Comparison of ENCODE assay signal across 18 mouse cellular contexts in the genomic region with DNA sequence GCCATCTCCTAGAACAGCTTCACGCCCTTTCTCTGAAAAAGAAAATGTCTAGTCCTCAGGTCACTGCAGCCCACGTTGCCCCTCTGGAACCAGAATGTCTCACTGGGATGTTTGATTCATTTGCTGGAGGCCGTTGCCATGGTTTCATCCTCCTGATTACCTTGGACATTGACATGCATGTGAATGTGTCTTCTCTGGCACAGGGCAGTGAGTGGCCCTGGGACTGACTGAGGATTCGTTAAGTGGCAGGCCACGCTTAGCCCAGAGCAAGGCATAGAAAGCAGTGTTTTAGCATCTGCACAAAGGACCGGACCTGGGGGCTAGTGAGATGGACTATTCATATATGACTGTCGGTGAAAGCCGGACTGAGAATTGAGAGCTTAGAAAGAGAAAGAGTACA.
DNase-seq lines count a peak whose midpoint lies in the region; ATAC-seq and TF ChIP-seq lines count a peak whose summit lies in the region.
"Had no signal": no experiment of that assay in that cellular context is flagged by ENCODE, and none has a peak within 500 bp of the region (broad histone marks: within the 10 kb centered on the region; RNA-seq: fewer than 3 reads in every experiment).

No protein-coding gene starts in this region.

- no peak overlapping the region for H3K4me3 ChIP-seq in forebrain, embryonic 15.5 days
- H3K4me3 ChIP-seq in hindbrain, embryonic 16.5 days (ENCODE audit: low read length) = no peak overlapping the region
- no peak overlapping the region for H3K4me3 ChIP-seq in midbrain, postnatal 0 days (ENCODE audit: low read depth, low read length)
- no peak overlapping the region for H3K4me3 ChIP-seq in lung, postnatal 0 days (ENCODE audit: low read depth, low read length)
- H3K4me3 ChIP-seq: heart, embryonic 12.5 days; left cerebral cortex, adult 2 months; limb, embryonic 12.5 days; liver, embryonic 15.5 days had no signal

- H3K27ac ChIP-seq in forebrain, embryonic 15.5 days (replicated peaks) = peak overlapping the region; percentile 55
- H3K27ac ChIP-seq in hindbrain, embryonic 16.5 days (ENCODE audit: low read depth, low read length) = peak overlapping the region; percentile 17; the same call in 1 of the 2 replicates
- 0 out of 2 replicates have a peak overlapping the region, but pooled peaks have one; percentile 32 for H3K27ac ChIP-seq in midbrain, postnatal 0 days (ENCODE audit: low read depth, low read length)
- no peak overlapping the region for H3K27ac ChIP-seq in lung, postnatal 0 days (ENCODE audit: low read length)
- H3K27ac ChIP-seq: limb, embryonic 12.5 days; liver, embryonic 15.5 days had no signal

- peak; percentile 72 for DNase-seq in brain, embryonic 14.5 days (ENCODE audit: low read depth)
- no peak for DNase-seq in midbrain, postnatal 0 days (ENCODE audit: low spot score)
- DNase-seq in thymus, postnatal 36 days = no peak
- no peak for DNase-seq in layer of hippocampus, postnatal 25 days (ENCODE audit: extremely low spot score in 1 of 2, low spot score in 1 of 2)
- DNase-seq in lung, postnatal 0 days (ENCODE audit: low spot score) = no peak
- DNase-seq: cerebellum, adult 11-12 months; cerebellum, postnatal 36 days; gastrocnemius, postnatal 25 days; heart, postnatal 36 days; kidney, adult 11 months; kidney, postnatal 36 days; right cerebral cortex, adult 18-20 months had no signal

- H3K9me3 ChIP-seq in forebrain, embryonic 15.5 days = no peaks in the 10 kb centered on the region
- H3K9me3 ChIP-seq in hindbrain, embryonic 16.5 days (ENCODE audit: control insufficient read depth, low read length) = no peaks in the 10 kb centered on the region
- no peaks in the 10 kb centered on the region for H3K9me3 ChIP-seq in midbrain, postnatal 0 days (ENCODE audit: low read length)
- no peaks in the 10 kb centered on the region for H3K9me3 ChIP-seq in lung, postnatal 0 days (ENCODE audit: low read length)
- H3K9me3 ChIP-seq: heart, embryonic 12.5 days; limb, embryonic 12.5 days; liver, embryonic 15.5 days had no signal

- TF ChIP-seq POLR2A in brain, embryonic 14.5 days (IDR thresholded peaks at IDR 0.05; ENCODE audit: borderline replicate concordance, extremely low read depth, insufficient read depth, insufficient read length, poor library complexity, severe bottlenecking) = no peak

- no peak overlapping the region for H3K9ac ChIP-seq in forebrain, embryonic 15.5 days (replicated peaks)
- H3K9ac ChIP-seq in hindbrain, embryonic 16.5 days (ENCODE audit: low read depth, low read length) = no peak overlapping the region
- no peak overlapping the region for H3K9ac ChIP-seq in midbrain, postnatal 0 days (replicated peaks; ENCODE audit: low read length, poor library complexity, severe bottlenecking)
- no peak overlapping the region for H3K9ac ChIP-seq in lung, postnatal 0 days (replicated peaks; ENCODE audit: low read depth)
- H3K9ac ChIP-seq: heart, embryonic 12.5 days; limb, embryonic 12.5 days; liver, embryonic 15.5 days had no signal

- ATAC-seq in forebrain, embryonic 15.5 days (replicated peaks) = 0 out of 2 replicates have a peak, but pooled peaks have one; percentile 29
- peak; percentile 51 for ATAC-seq in hindbrain, embryonic 16.5 days
- peak; percentile 51; the same call in 1 of the 2 replicates for ATAC-seq in midbrain, postnatal 0 days (ENCODE audit: low FRiP score)
- ATAC-seq in lung, postnatal 0 days = no peak

- H3K4me2 ChIP-seq in forebrain, embryonic 15.5 days (replicated peaks) = no peak overlapping the region
- H3K4me2 ChIP-seq in hindbrain, embryonic 16.5 days (ENCODE audit: low read length) = no peak overlapping the region
- H3K4me2 ChIP-seq in midbrain, postnatal 0 days (ENCODE audit: low read depth, low read length, poor library complexity, severe bottlenecking) = no peak overlapping the region
- no peak overlapping the region for H3K4me2 ChIP-seq in lung, postnatal 0 days (replicated peaks; ENCODE audit: low read depth, low read length)
- H3K4me2 ChIP-seq: heart, embryonic 12.5 days; limb, embryonic 12.5 days; liver, embryonic 15.5 days had no signal

- no peaks in the 10 kb centered on the region for H3K36me3 ChIP-seq in forebrain, embryonic 15.5 days
- H3K36me3 ChIP-seq in hindbrain, embryonic 16.5 days (ENCODE audit: control insufficient read depth, insufficient read depth, low read length) = no peaks in the 10 kb centered on the region
- no peaks in the 10 kb centered on the region for H3K36me3 ChIP-seq in midbrain, postnatal 0 days (ENCODE audit: insufficient read depth, low read length)
- H3K36me3 ChIP-seq in lung, postnatal 0 days (ENCODE audit: insufficient read depth, low read length) = no peaks in the 10 kb centered on the region
- H3K36me3 ChIP-seq: heart, embryonic 12.5 days; limb, embryonic 12.5 days; liver, embryonic 15.5 days had no signal

- TF ChIP-seq EP300 in lung, postnatal 0 days (IDR thresholded peaks at IDR 0.05) = no peak

- no peaks in the 10 kb centered on the region for H3K27me3 ChIP-seq in forebrain, embryonic 15.5 days
- H3K27me3 ChIP-seq in hindbrain, embryonic 16.5 days (replicated peaks; ENCODE audit: control insufficient read depth, insufficient read depth, low read length) = no peaks in the 10 kb centered on the region
- no peaks in the 10 kb centered on the region for H3K27me3 ChIP-seq in midbrain, postnatal 0 days (ENCODE audit: insufficient read depth, low read length)
- no peaks in the 10 kb centered on the region for H3K27me3 ChIP-seq in lung, postnatal 0 days (replicated peaks; ENCODE audit: insufficient read depth, low read length)
- H3K27me3 ChIP-seq: liver, embryonic 15.5 days had no signal

- TF ChIP-seq CTCF in brain, embryonic 14.5 days (IDR thresholded peaks at IDR 0.05; ENCODE audit: borderline replicate concordance, extremely low read depth, insufficient read depth, insufficient read length) = no peak
- no peak for TF ChIP-seq CTCF in midbrain, postnatal 0 days (IDR thresholded peaks at IDR 0.05)
- TF ChIP-seq CTCF in lung, postnatal 0 days (IDR thresholded peaks at IDR 0.05) = no peak

- WGBS in forebrain, embryonic 15.5 days = 42% methylated on average over 8 of the region's 8 CpGs
- WGBS in hindbrain, embryonic 16.5 days = 41% methylated on average over 8 of the region's 8 CpGs
- WGBS in midbrain, postnatal 0 days = 41% methylated on average over 8 of the region's 8 CpGs
- 75% methylated on average over 8 of the region's 8 CpGs for WGBS in lung, postnatal 0 days

- H3K4me1 ChIP-seq in forebrain, embryonic 15.5 days = peaks cover 56% of the 10 kb centered on the region
- H3K4me1 ChIP-seq in hindbrain, embryonic 16.5 days (ENCODE audit: control insufficient read depth, insufficient read depth, low read depth, low read length) = peaks cover 46% of the 10 kb centered on the region
- peaks cover 26% of the 10 kb centered on the region for H3K4me1 ChIP-seq in midbrain, postnatal 0 days (ENCODE audit: insufficient read depth, low read length)
- H3K4me1 ChIP-seq in lung, postnatal 0 days (ENCODE audit: insufficient read depth, low read depth, low read length) = no peaks in the 10 kb centered on the region
- H3K4me1 ChIP-seq: limb, embryonic 12.5 days; liver, embryonic 15.5 days had no signal
